Mouse (Mus musculus) embryo, embryonic 11 days (tissue): ENCODE data around the gene Cyb5d2.

ENCODE experiments used
- DNase-seq: peaks from one replicate; pipeline ENCODE4 v3.0.0-alpha.2; 2015

Gene Cyb5d2

DNA sequence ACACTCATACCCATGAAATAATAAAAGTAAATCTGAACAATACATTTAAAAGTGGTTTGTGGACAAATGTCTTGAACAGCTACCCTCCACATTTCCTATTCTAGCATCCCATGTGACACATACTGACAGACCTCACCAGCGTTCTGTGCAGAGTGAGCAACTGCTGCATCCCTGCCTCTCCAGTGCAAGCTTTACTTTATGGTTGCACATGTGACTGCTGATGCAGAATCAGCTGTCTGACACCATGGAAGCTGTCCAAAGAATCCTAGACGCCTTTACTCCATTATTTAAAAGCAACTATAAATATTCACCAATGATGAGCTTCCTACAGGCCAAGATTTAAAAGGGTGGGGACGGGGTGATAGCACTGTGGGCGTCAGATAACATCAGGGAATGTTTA is 24.5 kb downstream of the Cyb5d2 start:
- no peak for DNase-seq

DNA sequence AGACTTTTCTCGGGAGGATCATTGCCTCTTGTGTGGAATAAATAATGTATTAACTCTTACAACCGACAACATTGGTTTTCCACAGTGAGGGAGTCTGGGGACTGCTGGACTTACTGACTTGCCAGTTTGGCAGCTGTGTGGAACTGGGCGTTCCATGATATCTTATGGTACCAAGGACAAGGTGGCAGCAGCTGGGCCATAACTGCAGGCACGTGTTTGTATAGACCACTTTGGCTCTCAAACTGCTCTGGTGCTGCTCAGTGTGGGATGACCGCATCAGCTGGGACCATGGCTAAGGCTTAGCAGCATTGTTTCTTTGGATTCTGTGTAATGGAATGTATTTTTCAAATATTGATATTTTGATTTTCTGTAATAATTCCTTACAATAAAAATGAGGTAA is 25.1 kb downstream of the Cyb5d2 start:
- DNase-seq, result no peak

GRCm38 (mm10) chr11:72770324-72770723 is 25.6 kb downstream of the Cyb5d2 start:
- no peak for DNase-seq

DNA sequence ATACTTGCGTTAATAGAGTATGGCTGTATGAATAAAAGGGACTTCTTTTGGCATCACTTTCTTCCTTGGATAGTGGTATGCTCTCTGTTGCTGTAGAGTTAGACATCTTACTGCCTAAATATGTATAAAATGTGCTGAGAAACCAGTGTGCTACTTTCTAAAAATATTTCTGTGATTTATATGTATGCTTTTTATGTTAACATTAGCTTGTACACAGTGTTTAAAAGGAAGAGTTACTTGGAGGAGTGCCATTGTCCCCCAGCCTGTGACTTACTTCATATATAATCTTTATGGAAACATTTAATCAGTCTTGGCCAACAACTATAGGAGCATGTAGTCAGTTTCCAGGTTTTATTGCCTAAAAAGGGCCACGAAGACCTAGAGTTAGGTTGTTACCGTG is 26.9 kb downstream of the Cyb5d2 start:
- no peak for DNase-seq

DNA sequence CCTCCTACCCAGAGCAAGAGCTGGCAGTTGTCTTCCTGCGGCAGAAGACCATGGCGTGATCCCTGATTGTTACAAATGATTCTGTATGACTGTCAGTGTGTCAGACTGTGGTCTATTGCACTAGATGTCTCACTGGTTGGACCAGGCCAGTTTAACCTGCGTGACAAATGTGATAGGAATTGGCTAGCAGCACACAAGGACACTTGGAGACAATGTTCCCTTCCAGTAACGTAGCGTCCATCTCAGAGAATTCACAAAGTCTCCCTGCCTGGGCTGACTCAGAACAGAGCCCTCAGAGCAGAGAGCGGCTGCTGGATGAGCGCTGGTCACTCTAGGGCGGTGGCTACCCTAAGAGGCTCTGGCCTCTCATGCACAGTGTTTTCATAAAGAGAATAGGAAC is 28.2 kb downstream of the Cyb5d2 start:
- no peak for DNase-seq

- no peak for DNase-seq
Observed at GRCm38 (mm10) chr11:72764270-72764669, 31.7 kb downstream of the Cyb5d2 start.

GRCm38 (mm10) chr11:72760781-72761180 is 35.2 kb downstream of the Cyb5d2 start:
- no peak for DNase-seq

DNA sequence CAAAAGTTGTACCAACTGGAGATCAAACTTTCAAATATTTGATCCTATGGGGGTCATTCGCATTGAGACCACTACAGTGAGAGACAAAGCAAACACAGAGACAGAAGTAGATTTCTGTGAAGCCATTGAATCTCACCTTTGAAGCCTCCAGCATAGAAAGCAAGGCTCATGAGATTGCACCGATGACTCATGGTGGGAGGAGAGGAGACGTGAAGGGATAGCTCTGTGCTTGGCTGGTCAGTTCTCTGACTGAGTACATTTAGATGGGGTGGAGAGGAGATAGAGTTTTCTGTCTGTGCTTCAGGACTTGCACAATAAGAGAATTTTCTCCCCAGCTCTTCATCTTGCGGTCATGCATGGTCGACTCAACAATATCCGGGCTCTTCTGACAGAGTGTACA is 36.4 kb downstream of the Cyb5d2 start:
- no peak for DNase-seq

DNA sequence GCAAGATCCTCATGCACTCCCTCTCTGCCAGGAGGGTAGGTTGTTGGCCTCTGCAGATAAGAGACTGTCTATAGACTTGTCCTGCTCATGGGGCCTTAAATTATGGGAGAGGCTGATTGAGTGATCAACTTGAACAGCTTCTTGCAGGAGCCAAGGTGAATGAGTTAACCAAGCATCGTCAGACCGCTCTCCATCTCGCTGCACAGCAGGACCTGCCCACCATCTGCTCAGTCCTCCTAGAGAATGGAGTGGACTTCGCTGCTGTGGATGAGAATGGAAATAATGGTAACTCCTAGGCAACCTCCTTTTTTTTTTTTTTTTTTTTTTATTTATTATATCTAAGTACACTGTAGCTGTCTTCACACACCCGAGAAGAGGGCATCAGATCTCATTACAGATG is 37.6 kb downstream of the Cyb5d2 start:
- DNase-seq, result no peak

- DNase-seq, result no peak
Observed at GRCm38 (mm10) chr11:72751956-72752355, 44.0 kb downstream of the Cyb5d2 start.

DNA sequence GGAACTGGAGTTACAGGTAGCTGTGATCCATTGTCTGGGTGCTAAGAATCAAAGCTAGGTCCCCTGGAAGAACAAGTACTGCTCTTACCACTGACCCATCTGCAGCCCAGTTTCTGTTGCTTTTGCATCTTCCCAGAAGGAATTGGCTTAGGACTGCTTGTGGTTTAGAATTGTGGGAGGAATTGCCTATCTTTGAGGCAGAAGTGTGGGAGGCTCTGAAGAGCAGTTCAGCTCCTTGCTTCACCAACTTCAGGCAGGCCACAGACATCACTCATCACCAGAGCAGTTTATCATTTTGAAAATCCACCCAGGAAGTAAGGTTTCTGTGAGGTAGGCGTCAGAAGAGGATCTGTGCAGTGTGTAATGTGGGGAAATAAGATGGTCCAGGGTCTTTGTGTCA is 56.9 kb downstream of the Cyb5d2 start:
- no peak for DNase-seq

GRCm38 (mm10) chr11:72737517-72737916 is 58.4 kb downstream of the Cyb5d2 start:
- peak; percentile 17 for DNase-seq

DNA sequence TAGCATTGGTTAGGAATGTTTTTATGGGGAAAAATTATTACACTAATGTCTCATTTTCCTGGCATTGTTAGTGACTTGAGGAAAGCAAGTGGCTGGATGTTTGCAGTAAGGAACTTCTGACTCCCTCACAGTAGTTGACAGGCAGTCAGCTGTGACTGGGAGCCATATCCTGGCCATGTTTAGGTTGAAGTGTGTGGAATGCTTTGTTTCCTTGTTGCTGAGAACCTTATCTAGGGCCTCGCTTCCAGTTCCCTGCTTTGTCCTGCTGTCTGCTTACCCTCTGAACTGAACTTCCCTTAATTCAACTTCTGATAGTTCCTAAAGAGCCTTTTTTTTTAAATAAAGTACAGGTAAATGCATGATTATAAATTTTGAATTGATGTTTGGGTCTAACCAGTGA is 59.6 kb downstream of the Cyb5d2 start:
- DNase-seq, result no peak

DNA sequence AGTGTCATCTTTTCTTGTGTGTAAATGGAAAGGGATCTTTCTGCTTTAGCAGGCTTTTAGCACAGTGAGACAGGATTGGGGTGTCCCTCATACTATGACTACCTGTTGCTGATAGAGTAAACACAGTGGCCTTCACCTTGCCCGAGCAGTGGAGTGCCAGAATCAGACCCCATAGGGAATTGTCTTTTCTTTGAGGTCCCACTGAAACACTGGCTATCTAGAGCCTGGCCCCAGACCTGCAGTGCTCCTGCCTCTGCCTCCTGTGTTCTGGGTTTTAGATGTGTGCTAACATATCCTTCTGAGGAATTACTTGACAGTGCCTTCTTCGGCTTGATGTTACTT is 60.5 kb downstream of the Cyb5d2 start:
- no peak for DNase-seq

GRCm38 (mm10) chr11:72734840-72735518 is 61.0 kb downstream of the Cyb5d2 start:
- DNase-seq, result no peak

DNA sequence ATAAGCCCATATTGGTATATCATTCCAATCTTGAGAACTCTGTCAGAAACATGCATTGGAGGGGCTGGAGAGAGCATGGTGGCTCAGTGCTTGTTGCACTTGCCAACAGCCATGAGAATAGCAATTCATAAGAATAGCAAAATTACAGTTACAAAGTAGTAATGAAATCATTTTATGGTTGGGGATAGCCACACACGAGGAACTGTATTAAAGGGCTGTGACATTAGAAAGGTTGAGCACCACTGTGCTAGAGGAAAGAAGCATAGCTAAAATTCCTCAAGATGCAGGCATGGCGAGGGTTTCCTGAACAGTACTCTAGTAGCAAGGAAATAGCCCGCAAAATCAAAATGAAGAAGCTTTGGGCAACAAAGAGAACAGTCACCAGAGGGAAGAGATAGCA is 62.2 kb downstream of the Cyb5d2 start:
- no peak for DNase-seq
